Mouse (Mus musculus) liver, adult 2 months (tissue): ENCODE data around the gene Micu1. TPM values are rescaled to one million over a fixed set of nuclear protein-coding genes. Genes with fewer than 3 reads are reported as not detected.

ENCODE experiments used
- DNase-seq: peaks from one replicate; pipeline ENCODE4 v3.0.0-alpha.2; 2011; ENCODE audit warnings: low read depth, low spot score; ENCODE audit errors: extremely low read depth
- H3K27ac ChIP-seq: fragments of 200-500 bp; replicated peaks from 2 replicates; pipeline ENCODE4 v1.5.1; 2012; ENCODE audit warnings: low read depth, mild to moderate bottlenecking, control low read depth, inconsistent platforms, low read length; ENCODE audit not compliant: insufficient read depth
- H3K27me3 ChIP-seq: fragments of 200-500 bp; 2 replicates; pipeline ENCODE4 v1.6.1; 2012; ENCODE audit warnings: mild to moderate bottlenecking, moderate library complexity, low read length, inconsistent platforms; ENCODE audit not compliant: control insufficient read depth, insufficient read depth
- H3K36me3 ChIP-seq: fragments of 200-500 bp; 2 replicates; pipeline ENCODE4 v1.6.1; 2012; ENCODE audit warnings: low read length, inconsistent platforms; ENCODE audit not compliant: control insufficient read depth, insufficient read depth
- H3K4me1 ChIP-seq: fragments of 200-500 bp; 2 replicates; pipeline ENCODE4 v1.6.1; 2011; ENCODE audit warnings: low read length; ENCODE audit not compliant: control insufficient read depth, insufficient read depth
- H3K4me3 ChIP-seq: fragments of 200-500 bp; 2 replicates; pipeline ENCODE4 v1.5.1; 2011; ENCODE audit warnings: low read depth, mild to moderate bottlenecking, control low read depth, low read length, moderate library complexity; ENCODE audit not compliant: insufficient read depth
- H3K79me2 ChIP-seq: fragments of 200-500 bp; 2 replicates; pipeline ENCODE4 v1.6.1; 2012; ENCODE audit warnings: inconsistent platforms, mild to moderate bottlenecking, low read length, moderate library complexity; ENCODE audit not compliant: control insufficient read depth, insufficient read depth
- H3K9ac ChIP-seq: fragments of 200-500 bp; 2 replicates; pipeline ENCODE4 v1.6.1; 2012; ENCODE audit warnings: low read depth, mild to moderate bottlenecking, control low read depth, inconsistent platforms, low read length
- CTCF ChIP-seq: fragments of 200-500 bp; IDR thresholded peaks from 2 replicates; pipeline ENCODE4 v1.5.1; 2011; ENCODE audit warnings: low read depth, low read length, control low read depth
- POLR2A ChIP-seq: fragments of 200-500 bp; IDR thresholded peaks from 2 replicates; pipeline ENCODE4 v1.6.1; 2011; ENCODE audit warnings: low read length, control low read depth; ENCODE audit not compliant: insufficient read depth; ENCODE audit errors: extremely low read depth
- WGBS: fragments of 180-500 bp; shearing (Covaris S2); methylation state at CpG from one replicate; pipeline ENCODE4 v1.1.7; 2018; 5-methylcytosine and 5-hydroxymethylcytosine counted together
- polyA plus RNA-seq: library from polyadenylated mRNA; depleted of rRNA; stranded (reverse); fragments of >200 nt; gene quantifications from 2 replicates; pipeline ENCODE4 v1.2.3, GENCODE M21; 2012
- total RNA-seq: library from RNA; depleted of rRNA; stranded (reverse); fragments of >200 nt; gene quantifications from 2 replicates; pipeline ENCODE4 v1.2.3, GENCODE M21; 2014

Gene Micu1
- total and polyA plus RNA-seq, 2 experiments: 24.1 to 24.4 TPM

DNA sequence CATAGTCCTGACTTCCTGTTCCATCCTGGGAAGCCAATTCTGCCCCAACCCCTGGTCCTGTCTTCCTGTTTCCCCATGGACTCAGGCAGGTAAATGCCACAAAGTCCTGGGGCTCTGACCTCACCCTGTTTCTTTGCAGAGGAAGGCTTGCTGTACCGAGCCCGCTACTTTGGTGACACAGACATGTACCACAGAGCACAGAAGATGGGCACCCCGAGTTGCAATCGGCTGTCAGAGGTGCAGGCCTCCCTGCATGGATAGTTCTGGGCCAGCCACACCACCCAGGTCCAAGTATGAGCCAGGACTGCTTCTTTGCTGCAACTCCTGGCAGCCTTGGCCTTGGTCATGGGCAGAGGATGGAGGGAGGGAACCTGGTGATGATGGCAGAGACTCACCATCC, 193.9 kb downstream of the Micu1 start:
- no peaks in the 10 kb centered on the region for H3K79me2 ChIP-seq
- H3K27me3 ChIP-seq: no peaks in the 10 kb centered on the region
- no peak for TF ChIP-seq POLR2A
- TF ChIP-seq CTCF: no peak
- no peak overlapping the region for H3K9ac ChIP-seq
- peaks cover 4% of the 10 kb centered on the region; the same call in 1 of the 2 replicates for H3K36me3 ChIP-seq
- H3K27ac ChIP-seq: no peak overlapping the region
- no peak for DNase-seq
- peaks cover 14% of the 10 kb centered on the region; the same call in 1 of the 2 replicates for H3K4me1 ChIP-seq
- H3K4me3 ChIP-seq: no peak overlapping the region
- 95% methylated on average over 4 of the region's 4 CpGs for WGBS

DNA sequence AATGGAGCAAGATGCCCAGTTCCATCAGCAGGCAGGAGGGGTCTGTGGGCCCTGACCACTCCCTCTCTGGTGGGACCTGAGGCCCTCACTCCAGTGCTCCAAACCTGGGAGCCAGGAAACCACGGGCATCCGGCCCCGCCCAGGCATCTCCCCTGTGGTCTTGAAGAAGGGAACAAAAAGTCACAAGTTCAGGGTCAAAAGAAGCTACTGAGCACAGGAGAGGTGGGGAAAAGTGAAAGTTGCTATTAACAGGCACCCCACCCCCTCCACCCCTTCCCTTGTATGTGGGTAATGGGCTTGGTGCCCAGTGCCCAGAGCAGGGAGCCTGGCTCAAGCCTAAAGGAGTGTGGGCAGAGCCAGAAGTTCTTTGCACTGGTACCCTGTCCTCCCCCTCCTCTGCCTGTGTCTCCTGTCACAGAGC, 194.6 kb downstream of the Micu1 start:
- Histone ChIP-seq H3K79me2 (no peaks in the 10 kb centered on the region), H3K36me3 (peaks cover 4% of the 10 kb centered on the region; the same call in 1 of the 2 replicates), H3K27me3 (no peaks in the 10 kb centered on the region), H3K4me3 (no peak overlapping the region), H3K9ac (no peak overlapping the region), H3K4me1 (peaks cover 14% of the 10 kb centered on the region; the same call in 1 of the 2 replicates), H3K27ac (no peak overlapping the region)
- no peak for DNase-seq
- TF ChIP-seq CTCF (no peak), POLR2A (no peak)
- 79% methylated on average over 3 of the region's 3 CpGs for WGBS

DNA sequence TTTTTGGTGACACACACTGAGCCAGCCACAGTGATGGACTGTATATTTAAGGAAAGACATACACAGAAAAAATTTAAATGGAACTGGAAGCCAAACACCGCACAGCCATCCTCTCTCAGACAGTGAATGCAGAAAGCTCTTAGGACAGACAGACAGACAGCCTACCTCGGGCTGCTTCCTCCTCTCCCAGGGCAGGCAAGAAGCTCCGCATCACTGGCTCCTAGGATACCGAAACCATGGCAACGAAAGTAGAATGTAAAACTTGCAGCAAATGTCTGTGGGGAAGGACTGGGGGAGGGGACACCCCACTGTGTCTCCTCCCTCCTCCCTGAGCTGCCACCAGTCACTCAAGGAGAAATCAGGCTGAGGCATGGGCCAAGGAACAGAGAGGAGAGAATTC, 195.2 kb downstream of the Micu1 start:
- no peaks in the 10 kb centered on the region for H3K79me2 ChIP-seq
- WGBS: 86% methylated on average over 5 of the region's 5 CpGs
- H3K36me3 ChIP-seq: peaks cover 4% of the 10 kb centered on the region; the same call in 1 of the 2 replicates
- no peaks in the 10 kb centered on the region for H3K27me3 ChIP-seq
- TF ChIP-seq CTCF (no peak), POLR2A (no peak)
- no peak overlapping the region for H3K27ac ChIP-seq
- no peak overlapping the region for H3K4me3 ChIP-seq
- DNase-seq: no peak
- H3K9ac ChIP-seq: no peak overlapping the region
- peaks cover 14% of the 10 kb centered on the region; the same call in 1 of the 2 replicates for H3K4me1 ChIP-seq

DNA sequence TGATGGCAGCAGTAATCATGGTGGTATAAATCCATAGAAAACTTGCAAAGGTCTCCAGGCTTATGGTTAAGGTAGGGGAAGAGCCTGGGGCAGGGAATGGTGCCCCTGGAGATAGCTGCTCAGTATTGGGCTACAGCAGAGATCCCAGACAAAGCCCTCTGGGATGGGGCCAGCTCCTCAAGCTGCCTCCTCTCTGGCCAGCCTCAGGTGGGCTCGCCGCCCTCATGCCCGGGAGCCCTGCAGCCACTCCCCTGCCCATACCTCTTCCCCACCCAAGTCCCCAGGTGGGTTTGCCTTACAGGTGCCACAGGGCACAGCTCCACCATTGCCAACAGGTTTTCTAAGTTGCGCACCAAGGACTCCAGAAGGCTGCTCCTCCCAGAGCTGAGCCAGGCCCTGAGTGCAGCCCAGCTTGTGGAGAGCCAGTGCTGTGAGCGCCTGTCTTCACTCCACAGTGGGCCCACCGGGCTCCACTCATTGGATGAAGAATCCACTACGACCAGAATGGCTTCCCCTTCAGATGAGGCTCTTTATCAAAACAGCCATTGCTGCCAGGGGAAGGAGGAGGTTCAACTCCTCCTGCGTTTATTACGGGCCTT, 196.0 kb downstream of the Micu1 start:
- DNase-seq: no peak

DNA sequence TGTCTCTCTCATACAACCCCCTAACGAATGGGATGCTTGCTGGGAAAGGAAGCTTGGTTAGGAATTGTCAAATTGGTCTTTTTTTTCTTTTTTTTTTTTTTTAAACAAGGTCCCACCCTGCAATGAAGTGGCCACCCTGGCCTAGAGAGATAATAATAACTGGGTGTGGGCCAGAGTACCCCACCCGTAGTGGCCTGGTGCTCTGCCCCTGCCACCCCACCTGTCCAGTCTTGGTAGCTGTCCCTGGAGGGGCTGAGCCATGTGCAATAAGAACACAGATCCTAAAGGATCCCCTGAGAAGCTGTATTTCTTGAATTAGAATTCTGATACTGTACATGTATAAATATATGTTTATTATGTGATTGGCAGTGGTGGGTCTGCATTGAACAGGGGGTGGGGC, 196.7 kb downstream of the Micu1 start:
- Histone ChIP-seq H3K9ac (peak overlapping the region; percentile 60), H3K79me2 (no peaks in the 10 kb centered on the region), H3K27ac (peak overlapping the region; percentile 78), H3K4me1 (peaks cover 14% of the 10 kb centered on the region; the same call in 1 of the 2 replicates), H3K27me3 (no peaks in the 10 kb centered on the region), H3K36me3 (peaks cover 4% of the 10 kb centered on the region; the same call in 1 of the 2 replicates), H3K4me3 (no peak overlapping the region)
- TF ChIP-seq CTCF: no peak
- TF ChIP-seq POLR2A: no peak
- no peak for DNase-seq
- WGBS: 67% methylated on average over 2 of the region's 2 CpGs

More for the DNA sequence above, 196.0 kb downstream of the Micu1 start:
- Histone ChIP-seq H3K9ac (no peak overlapping the region), H3K36me3 (peaks cover 4% of the 10 kb centered on the region; the same call in 1 of the 2 replicates), H3K79me2 (no peaks in the 10 kb centered on the region), H3K27me3 (no peaks in the 10 kb centered on the region), H3K27ac (no peak overlapping the region), H3K4me3 (no peak overlapping the region), H3K4me1 (peaks cover 14% of the 10 kb centered on the region; the same call in 1 of the 2 replicates)
- TF ChIP-seq POLR2A: no peak
- TF ChIP-seq CTCF: no peak
- WGBS: 95% methylated on average over 9 of the region's 9 CpGs
